Mouse (Mus musculus) midbrain, embryonic 16.5 days (tissue): ENCODE data around the gene Plin1. TPM values are rescaled to one million over a fixed set of nuclear protein-coding genes. Genes with fewer than 3 reads are reported as not detected.

Experiments
- ATAC-seq: fragments of 200-750 bp; cut with Nextera tagmentation; 2 replicates; pipeline ENCODE4 v1.8.0; 2017; ENCODE audit warnings: moderate TSS enrichment
- H3K27ac ChIP-seq: fragments of 300-500 bp; sonication (generic); 2 replicates; pipeline ENCODE4 v1.5.1; 2014; ENCODE audit warnings: mild to moderate bottlenecking, low read length, mixed read lengths
- H3K27me3 ChIP-seq: fragments of 300-500 bp; sonication (generic); 2 replicates; pipeline ENCODE4 v1.6.1; 2014; ENCODE audit warnings: low read depth, low read length, mixed read lengths; ENCODE audit not compliant: control insufficient read depth, insufficient read depth
- H3K36me3 ChIP-seq: fragments of 300-500 bp; sonication (generic); 2 replicates; pipeline ENCODE4 v1.6.1; 2014; ENCODE audit warnings: mild to moderate bottlenecking, low read length, moderate library complexity, mixed read lengths; ENCODE audit not compliant: control insufficient read depth, insufficient read depth
- H3K4me1 ChIP-seq: fragments of 300-500 bp; sonication (generic); 2 replicates; pipeline ENCODE4 v1.6.1; 2014; ENCODE audit warnings: mild to moderate bottlenecking, low read length, mixed read lengths; ENCODE audit not compliant: control insufficient read depth, insufficient read depth
- H3K4me2 ChIP-seq: fragments of 300-500 bp; sonication (generic); 2 replicates; pipeline ENCODE4 v1.6.1; 2014; ENCODE audit warnings: mild to moderate bottlenecking, low read length, mixed read lengths
- H3K4me3 ChIP-seq: fragments of 300-500 bp; sonication (generic); 2 replicates; pipeline ENCODE4 v1.5.1; 2014; ENCODE audit warnings: low read depth, mild to moderate bottlenecking, low read length, moderate library complexity, mixed read lengths
- H3K9ac ChIP-seq: fragments of 300-500 bp; sonication (generic); 2 replicates; pipeline ENCODE4 v1.6.1; 2014; ENCODE audit warnings: low read depth, low read length, mixed read lengths
- H3K9me3 ChIP-seq: fragments of 300-500 bp; sonication (generic); replicated peaks from 2 replicates; pipeline ENCODE4 v1.6.1; 2014; ENCODE audit warnings: mild to moderate bottlenecking, low read length, mixed read lengths; ENCODE audit not compliant: control insufficient read depth, poor library complexity, severe bottlenecking
- WGBS: fragments of 180-500 bp; shearing (Covaris S2); extraction: QIAGEN DNeasy Blood & Tissue Kit; methylation state at CpG from one replicate; pipeline ENCODE4 v1.1.7; 2014; 5-methylcytosine and 5-hydroxymethylcytosine counted together
- polyA plus RNA-seq: library from polyadenylated mRNA; unstranded; fragments of >200 nt; fragmentation: Nextera tagmentation; extraction: Ambion mirVana; gene quantifications from 2 replicates; pipeline ENCODE4 v1.2.1, GENCODE M21; 2015

The Plin1 gene
- polyA plus RNA-seq, 1 experiment from 2014 or later: 0.24 TPM

DNA sequence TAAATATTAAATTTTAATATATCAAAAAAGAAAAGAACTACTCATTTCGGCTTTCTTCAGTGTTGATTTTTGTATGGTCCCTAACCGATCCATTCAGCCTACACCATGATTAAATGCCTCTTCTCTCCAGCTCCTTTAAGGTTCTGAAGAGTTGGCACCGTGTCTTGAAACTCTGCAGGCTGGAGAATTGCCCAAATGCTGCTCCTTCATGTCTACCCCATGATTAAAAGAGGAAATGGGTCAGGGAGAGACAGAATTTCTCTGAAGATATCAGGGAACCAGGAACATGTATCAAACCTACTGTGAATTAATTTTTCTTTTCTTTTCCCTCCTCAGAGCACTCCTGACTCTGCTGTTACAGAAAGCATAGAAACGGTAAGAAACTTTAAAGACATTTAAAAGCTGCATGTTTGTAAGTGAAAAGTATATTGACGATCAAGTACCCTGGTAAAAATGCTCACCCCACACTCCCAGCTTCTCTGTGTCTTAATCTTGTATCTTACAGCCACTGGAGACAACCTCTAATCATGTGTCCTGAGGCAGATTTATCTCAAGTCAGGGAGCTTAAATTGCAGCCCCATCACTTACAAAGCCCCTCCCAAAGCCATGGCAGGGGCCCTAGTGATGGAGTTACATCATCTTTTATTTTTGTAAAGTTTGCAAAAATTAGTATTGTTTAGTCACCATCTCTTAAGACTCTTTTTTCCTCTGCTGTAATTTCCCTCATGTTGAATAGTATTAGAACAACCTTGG is 28.6 kb upstream of the Plin1 start:
- no peak overlapping the region for H3K9ac ChIP-seq
- no peaks in the 10 kb centered on the region for H3K27me3 ChIP-seq
- H3K4me2 ChIP-seq: no peak overlapping the region
- H3K27ac ChIP-seq: no peak overlapping the region
- H3K36me3 ChIP-seq: no peaks in the 10 kb centered on the region
- no peaks in the 10 kb centered on the region for H3K4me1 ChIP-seq
- no peaks in the 10 kb centered on the region for H3K9me3 ChIP-seq
- no peak for ATAC-seq
- WGBS: 82% methylated on average over 5 of the region's 5 CpGs
- no peak overlapping the region for H3K4me3 ChIP-seq

DNA sequence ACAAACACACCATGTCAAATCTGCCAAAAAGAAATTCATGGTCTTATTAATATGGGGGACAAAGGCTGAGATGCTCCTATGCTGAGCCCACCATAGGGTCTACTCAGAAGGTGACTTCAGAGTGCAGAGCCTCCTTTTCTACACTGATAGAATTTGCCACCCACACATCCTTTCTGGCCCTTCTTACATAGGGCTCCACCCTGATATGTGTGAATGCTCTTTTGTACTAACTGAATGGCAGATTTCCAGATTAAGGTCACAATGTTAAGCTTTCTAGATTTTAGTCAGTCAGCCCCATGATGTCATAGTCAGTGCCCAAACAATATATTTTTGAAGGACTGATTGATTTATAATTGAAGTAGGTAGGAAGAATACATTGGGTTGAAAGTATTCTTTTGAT is 27.1 kb upstream of the Plin1 start:
- Histone ChIP-seq H3K9me3 (no peaks in the 10 kb centered on the region), H3K4me2 (no peak overlapping the region), H3K4me3 (no peak overlapping the region), H3K27ac (no peak overlapping the region), H3K36me3 (no peaks in the 10 kb centered on the region), H3K4me1 (no peaks in the 10 kb centered on the region), H3K9ac (no peak overlapping the region), H3K27me3 (no peaks in the 10 kb centered on the region)
- ATAC-seq: no peak

DNA sequence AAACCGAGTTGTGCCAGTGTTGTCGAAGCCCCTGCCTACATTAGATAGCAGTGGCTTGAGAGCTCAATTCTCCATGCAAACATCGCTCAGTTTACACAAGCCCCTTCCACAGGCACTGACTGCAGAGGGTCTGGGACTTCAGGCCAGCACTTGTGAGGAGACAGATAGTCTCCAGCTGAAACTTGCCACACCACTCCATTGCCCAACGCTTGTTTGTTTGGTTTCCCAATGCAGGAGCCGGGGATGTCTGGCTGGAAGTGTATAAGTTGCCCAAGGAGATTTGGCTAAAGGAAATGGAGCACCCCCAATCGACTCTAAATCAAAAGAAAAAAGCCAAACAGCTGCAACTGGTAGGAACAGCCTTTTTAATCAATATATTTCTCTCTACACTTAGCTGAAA is 25.5 kb upstream of the Plin1 start:
- no peaks in the 10 kb centered on the region for H3K4me1 ChIP-seq
- 81% methylated on average over 6 of the region's 6 CpGs for WGBS
- no peak overlapping the region for H3K4me3 ChIP-seq
- H3K9me3 ChIP-seq: no peaks in the 10 kb centered on the region
- no peaks in the 10 kb centered on the region for H3K36me3 ChIP-seq
- no peak overlapping the region for H3K27ac ChIP-seq
- ATAC-seq: no peak
- H3K4me2 ChIP-seq: no peak overlapping the region
- H3K9ac ChIP-seq: no peak overlapping the region
- H3K27me3 ChIP-seq: no peaks in the 10 kb centered on the region

DNA sequence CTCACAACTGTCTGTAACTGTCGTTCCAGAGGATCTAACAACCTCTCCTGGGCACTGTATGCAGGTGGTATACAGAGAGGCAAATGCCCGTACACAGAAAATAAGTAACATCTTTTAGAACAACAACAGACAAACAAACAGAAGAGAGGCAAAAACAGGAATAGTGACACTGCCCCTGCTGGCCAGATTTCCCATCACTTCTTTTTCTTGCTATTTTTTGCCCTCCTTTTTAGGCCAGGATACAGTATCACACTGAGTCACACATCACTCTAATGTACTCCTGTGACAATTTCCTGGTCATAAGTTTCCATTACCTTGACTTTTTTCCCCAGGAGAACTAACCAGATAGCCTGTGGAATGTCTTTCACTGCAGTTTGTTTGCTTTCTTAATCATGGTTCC is 23.6 kb upstream of the Plin1 start:
- no peak overlapping the region for H3K4me2 ChIP-seq
- H3K4me1 ChIP-seq: no peaks in the 10 kb centered on the region
- H3K9ac ChIP-seq: no peak overlapping the region
- no peak overlapping the region for H3K27ac ChIP-seq
- H3K9me3 ChIP-seq: no peaks in the 10 kb centered on the region
- WGBS: 60% methylated on average over 2 of the region's 2 CpGs
- H3K4me3 ChIP-seq: no peak overlapping the region
- H3K27me3 ChIP-seq: no peaks in the 10 kb centered on the region
- no peak for ATAC-seq
- no peaks in the 10 kb centered on the region for H3K36me3 ChIP-seq

DNA sequence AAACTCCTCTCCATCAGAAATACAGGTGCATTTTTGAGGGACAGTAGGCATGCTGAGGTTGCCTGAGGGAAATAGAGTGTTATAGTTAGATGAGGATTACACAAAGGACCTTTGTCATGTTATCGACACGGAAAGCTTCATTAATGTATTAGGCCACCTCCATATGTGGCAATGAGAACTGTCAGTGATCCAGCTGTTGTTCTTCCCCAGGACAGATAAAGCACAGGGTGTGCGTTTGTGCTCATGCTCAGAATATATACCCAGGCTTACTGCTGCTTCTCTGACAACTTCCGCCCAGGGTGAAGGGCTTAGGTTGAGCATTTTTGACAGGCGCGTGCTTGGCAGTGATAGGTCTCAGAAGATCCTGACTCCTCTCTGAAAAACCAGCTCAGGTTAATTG is 16.8 kb upstream of the Plin1 start:
- Histone ChIP-seq H3K9ac (no peak overlapping the region), H3K36me3 (no peaks in the 10 kb centered on the region), H3K4me3 (no peak overlapping the region), H3K4me1 (no peaks in the 10 kb centered on the region), H3K9me3 (no peaks in the 10 kb centered on the region), H3K27me3 (no peaks in the 10 kb centered on the region), H3K4me2 (no peak overlapping the region), H3K27ac (no peak overlapping the region)
- WGBS: 90% methylated on average over 6 of the region's 6 CpGs
- ATAC-seq: no peak

DNA sequence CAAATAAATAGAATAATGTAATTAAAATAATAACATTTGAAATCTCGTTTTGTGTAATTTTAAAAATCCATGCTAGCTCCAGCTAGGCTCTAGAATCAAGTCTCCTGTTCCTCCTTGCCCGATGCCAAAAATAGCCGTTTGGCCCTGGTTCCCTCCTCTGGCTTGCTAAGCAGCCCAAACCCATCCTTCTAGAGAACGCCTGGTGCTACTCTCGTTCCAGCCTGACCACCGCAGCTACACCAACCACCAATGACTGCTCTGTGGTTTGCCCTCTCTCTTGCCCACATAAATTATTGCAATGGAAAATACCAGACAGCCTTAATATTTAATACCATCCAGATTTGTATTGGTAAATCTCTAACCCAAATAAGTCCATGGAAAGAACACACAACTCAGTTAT is 15.0 kb upstream of the Plin1 start:
- no peak overlapping the region for H3K27ac ChIP-seq
- H3K4me1 ChIP-seq: peaks cover 7% of the 10 kb centered on the region
- no peak overlapping the region for H3K4me2 ChIP-seq
- H3K36me3 ChIP-seq: no peaks in the 10 kb centered on the region
- no peaks in the 10 kb centered on the region for H3K9me3 ChIP-seq
- no peak for ATAC-seq
- 80% methylated on average over 6 of the region's 6 CpGs for WGBS
- H3K4me3 ChIP-seq: no peak overlapping the region
- H3K27me3 ChIP-seq: no peaks in the 10 kb centered on the region
- H3K9ac ChIP-seq: no peak overlapping the region

DNA sequence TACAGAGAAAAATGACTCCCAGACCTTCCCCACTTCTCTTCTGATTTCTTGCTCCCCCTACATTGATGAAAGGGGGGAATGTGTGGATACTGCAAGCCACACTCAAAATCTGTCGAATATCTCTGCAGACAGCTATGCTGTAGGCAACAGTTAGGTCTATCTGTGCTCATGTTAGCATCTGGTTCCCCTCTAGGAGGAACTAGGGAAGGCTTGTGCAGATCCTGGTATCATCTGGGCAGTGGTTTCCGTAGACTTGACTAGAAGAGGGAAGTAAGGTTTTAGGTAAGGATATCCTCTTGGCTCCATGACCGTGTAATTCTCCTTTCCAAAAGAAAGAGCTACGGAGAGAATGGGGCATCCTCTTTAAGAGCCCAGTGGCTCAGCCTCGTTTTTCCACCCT is 11.9 kb upstream of the Plin1 start:
- H3K27me3 ChIP-seq: no peaks in the 10 kb centered on the region
- no peak overlapping the region for H3K4me3 ChIP-seq
- H3K36me3 ChIP-seq: no peaks in the 10 kb centered on the region
- 80% methylated on average over 5 of the region's 5 CpGs for WGBS
- H3K9ac ChIP-seq: no peak overlapping the region
- H3K4me2 ChIP-seq: no peak overlapping the region
- H3K4me1 ChIP-seq: peaks cover 10% of the 10 kb centered on the region
- no peak for ATAC-seq
- H3K27ac ChIP-seq: no peak overlapping the region
- no peaks in the 10 kb centered on the region for H3K9me3 ChIP-seq

DNA sequence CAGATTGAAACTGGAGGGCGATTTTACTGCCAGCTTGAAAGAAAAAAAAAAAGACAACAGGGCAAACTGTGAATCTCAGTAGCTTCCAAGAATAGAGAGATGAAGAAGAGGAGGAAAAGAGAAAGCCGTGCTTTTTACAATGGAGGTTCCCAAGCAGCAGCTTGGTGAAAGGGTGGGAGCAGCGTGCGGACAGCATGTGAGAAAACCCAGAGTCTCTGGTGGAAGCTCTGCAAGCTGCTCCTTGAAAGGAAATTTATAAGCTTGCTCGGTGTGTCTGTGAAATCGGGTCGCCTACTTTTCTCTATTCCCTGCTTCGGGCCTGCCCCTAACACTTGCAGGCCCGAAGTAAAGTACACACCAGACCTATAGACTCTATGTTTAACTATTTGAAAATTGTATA is 11.3 kb upstream of the Plin1 start:
- no peaks in the 10 kb centered on the region for H3K9me3 ChIP-seq
- no peak overlapping the region for H3K4me2 ChIP-seq
- H3K27me3 ChIP-seq: no peaks in the 10 kb centered on the region
- no peak overlapping the region for H3K9ac ChIP-seq
- ATAC-seq: no peak
- no peak overlapping the region for H3K27ac ChIP-seq
- 92% methylated on average over 9 of the region's 9 CpGs for WGBS
- peaks cover 10% of the 10 kb centered on the region for H3K4me1 ChIP-seq
- H3K4me3 ChIP-seq: no peak overlapping the region
- H3K36me3 ChIP-seq: no peaks in the 10 kb centered on the region

DNA sequence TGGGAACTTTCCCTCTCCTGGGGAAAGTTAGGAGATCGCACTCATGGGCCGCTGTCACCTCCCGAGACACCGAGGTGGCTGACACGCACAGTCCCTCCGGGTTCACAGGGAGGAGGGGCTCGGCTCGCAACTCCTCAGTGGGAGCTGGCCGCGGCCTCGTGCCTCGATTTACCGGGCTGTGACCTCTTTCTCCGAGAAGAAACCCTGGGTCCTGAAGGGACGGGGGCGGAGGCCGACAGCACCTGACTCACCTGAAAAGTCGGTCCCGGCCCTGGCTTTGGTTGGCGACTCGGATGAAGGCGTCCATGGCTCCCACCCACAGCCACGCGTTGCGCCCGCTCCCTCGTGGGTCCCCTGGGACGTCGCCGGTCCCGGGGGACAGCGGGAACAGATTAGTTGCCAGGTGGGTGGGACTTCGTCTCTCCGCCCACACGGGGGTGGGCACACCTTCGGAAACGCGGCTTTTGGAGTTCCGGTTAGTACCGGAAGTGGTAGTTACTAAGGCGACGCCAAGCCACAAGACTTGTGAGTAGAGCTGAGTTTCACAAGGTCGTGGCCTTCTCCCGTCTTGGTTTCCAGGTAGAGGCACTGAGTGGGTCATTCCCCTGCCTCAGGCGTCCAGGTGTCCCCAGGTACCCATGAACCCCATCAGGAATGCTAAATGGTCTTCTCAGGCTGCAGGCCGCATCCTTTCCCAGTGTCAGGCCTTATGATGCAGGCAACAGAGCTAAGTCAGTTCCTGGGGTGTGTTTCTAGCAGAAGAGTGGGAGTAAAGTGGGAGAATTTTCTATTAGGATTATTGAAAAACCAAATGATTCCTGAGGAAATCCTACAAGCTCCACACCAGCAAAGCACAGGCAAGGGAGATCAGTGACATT is 10.2 kb upstream of the Plin1 start, which contains the start of the genes Pex11a and Wdr93:
Gene Pex11a (minus strand): TSS at position 473 of the 878 bp plus-strand sequence.
Gene Wdr93 (plus strand): TSS at position 505 of the 878 bp plus-strand sequence.
- Histone ChIP-seq H3K36me3 (no peaks in the 10 kb centered on the region), H3K4me3 (peak within 1 kb of the TSS; percentile 62), H3K4me2 (peak within 1 kb of the TSS; percentile 92), H3K9ac (peak within 1 kb of the TSS; percentile 64), H3K4me1 (peaks cover 10% of the 10 kb centered on the region), H3K9me3 (no peaks in the 10 kb centered on the region), H3K27ac (no peak within 1 kb of the TSS), H3K27me3 (no peaks in the 10 kb centered on the region)
- ATAC-seq: peak; percentile 91
- 2% methylated on average over 46 of the region's 46 CpGs for WGBS
